ENCODE assay signal across 9 mouse cellular contexts in genomic region chr11:69684936-69685335, GRCm38 (mm10). TPM values are rescaled to one million over a fixed set of nuclear protein-coding genes. Genes with fewer than 3 reads are reported as not detected.
DNase-seq lines count a peak whose midpoint lies in the region; ATAC-seq and TF ChIP-seq lines count a peak whose summit lies in the region.
"Had no signal": no experiment of that assay in that cellular context is flagged by ENCODE, and none has a peak within 500 bp of the region (broad histone marks: within the 10 kb centered on the region; RNA-seq: fewer than 3 reads in every experiment).

No protein-coding gene starts in this region.

- no peaks in the 10 kb centered on the region for H3K36me3 ChIP-seq in heart, postnatal 0 days (replicated peaks; ENCODE audit: control insufficient read depth, insufficient read depth, low read length)
- no peaks in the 10 kb centered on the region for H3K36me3 ChIP-seq in lung, postnatal 0 days (ENCODE audit: insufficient read depth, low read length)
- H3K36me3 ChIP-seq in limb, embryonic 15.5 days: peaks cover 6% of the 10 kb centered on the region; the same call in 1 of the 2 replicates

- no peak overlapping the region for H3K4me3 ChIP-seq in heart, postnatal 0 days (ENCODE audit: low read depth, low read length)
- no peak overlapping the region for H3K4me3 ChIP-seq in lung, postnatal 0 days (ENCODE audit: low read depth, low read length)
- H3K4me3 ChIP-seq in limb, embryonic 15.5 days: no peak overlapping the region

- H3K27ac ChIP-seq in heart, postnatal 0 days (ENCODE audit: low read depth): peak overlapping the region; percentile 87
- peak overlapping the region; percentile 95 for H3K27ac ChIP-seq in lung, postnatal 0 days (ENCODE audit: low read length)
- peak overlapping the region; percentile 94 for H3K27ac ChIP-seq in limb, embryonic 15.5 days

- H3K4me2 ChIP-seq in heart, postnatal 0 days (ENCODE audit: low read depth, low read length): no peak overlapping the region
- H3K4me2 ChIP-seq in lung, postnatal 0 days (replicated peaks; ENCODE audit: low read depth, low read length): peak overlapping the region; percentile 51
- H3K4me2 ChIP-seq in limb, embryonic 15.5 days: no peak overlapping the region

- WGBS in heart, postnatal 0 days: 87% methylated on average over 6 of the region's 6 CpGs
- WGBS in lung, postnatal 0 days: 88% methylated on average over 6 of the region's 6 CpGs
- 83% methylated on average over 6 of the region's 6 CpGs for WGBS in limb, embryonic 15.5 days

- peak; percentile 26 to 50 for DNase-seq in cerebellum, adult 18-20 months
- no peak for DNase-seq in heart, postnatal 0 days (ENCODE audit: low spot score)
- DNase-seq in heart, postnatal 4 days: no peak
- DNase-seq in lung, postnatal 0 days (ENCODE audit: low spot score): no peak
- DNase-seq in lung, postnatal 14 days: no peak
- no peak for DNase-seq in T-cell, adult 2 months (ENCODE audit: low spot score)

- 0 out of 2 replicates have a peak overlapping the region, but pooled peaks have one; percentile 14 for H3K9ac ChIP-seq in heart, postnatal 0 days (replicated peaks; ENCODE audit: low read depth, low read length)
- no peak overlapping the region for H3K9ac ChIP-seq in lung, postnatal 0 days (replicated peaks; ENCODE audit: low read depth)
- no peak overlapping the region for H3K9ac ChIP-seq in limb, embryonic 15.5 days

- TF ChIP-seq CTCF in heart, postnatal 0 days (IDR thresholded peaks at IDR 0.05; ENCODE audit: low read depth): no peak
- no peak for TF ChIP-seq CTCF in lung, postnatal 0 days (IDR thresholded peaks at IDR 0.05)

- no peak for TF ChIP-seq EP300 in heart, postnatal 0 days (IDR thresholded peaks at IDR 0.05; ENCODE audit: low read depth)
- TF ChIP-seq EP300 in lung, postnatal 0 days (IDR thresholded peaks at IDR 0.05): no peak

- H3K27me3 ChIP-seq in heart, postnatal 0 days (ENCODE audit: control insufficient read depth, insufficient read depth, low read length): no peaks in the 10 kb centered on the region
- H3K27me3 ChIP-seq in lung, postnatal 0 days (replicated peaks; ENCODE audit: insufficient read depth, low read length): no peaks in the 10 kb centered on the region
- H3K27me3 ChIP-seq in limb, embryonic 15.5 days: no peaks in the 10 kb centered on the region

- H3K9me3 ChIP-seq in heart, postnatal 0 days (replicated peaks; ENCODE audit: control insufficient read depth, low read length): no peaks in the 10 kb centered on the region
- no peaks in the 10 kb centered on the region for H3K9me3 ChIP-seq in lung, postnatal 0 days (ENCODE audit: low read length)
- H3K9me3 ChIP-seq in limb, embryonic 15.5 days: no peaks in the 10 kb centered on the region

- H3K4me1 ChIP-seq in heart, postnatal 0 days (ENCODE audit: control insufficient read depth, insufficient read depth): peaks cover 28% of the 10 kb centered on the region
- peaks cover 41% of the 10 kb centered on the region for H3K4me1 ChIP-seq in lung, postnatal 0 days (ENCODE audit: insufficient read depth, low read depth, low read length)
- H3K4me1 ChIP-seq in limb, embryonic 15.5 days: peaks cover 62% of the 10 kb centered on the region

- ATAC-seq in cerebellum, adult (ENCODE audit: insufficient number of reproducible peaks, low FRiP score, low TSS enrichment): no peak
- ATAC-seq in heart, postnatal 0 days (ENCODE audit: insufficient read depth, low read depth): no peak
- no peak for ATAC-seq in lung, postnatal 0 days
- ATAC-seq in limb, embryonic 15.5 days (ENCODE audit: insufficient number of reproducible peaks, low FRiP score, low TSS enrichment, low read depth): no peak

RNA-seq across cellular contexts. Expression of gene Tnfsf13, which starts 0.6 kb away (rescaled TPM):
- total RNA-seq in heart, postnatal 0 days (2014; rRNA removed; ENCODE audit: low replicate concordance): 0.81 TPM in 1 of 2 replicates, not detected in the other
- 0.57 and 0.89 TPM in 2 replicates for polyA plus RNA-seq in heart, postnatal 0 days (2015; fragmentation: Nextera tagmentation; extraction: Ambion mirVana)
- total RNA-seq in heart, postnatal 4 days (2021): 1 to 10 TPM; 2.3 to 2.6 TPM
- polyA plus RNA-seq in lung, postnatal 0 days (2015; fragmentation: Nextera tagmentation; extraction: Ambion mirVana): 4.4 and 6.7 TPM in 2 replicates
- polyA plus RNA-seq in limb, embryonic 15.5 days (2015; fragmentation: Nextera tagmentation; extraction: Ambion mirVana): 0.73 and 0.87 TPM in 2 replicates

RNA-seq across cellular contexts. Expression of gene Senp3, which starts 3.1 kb away (rescaled TPM):
- 39.7 and 92.3 TPM in 2 replicates for total RNA-seq in heart, postnatal 0 days (2014; rRNA removed; ENCODE audit: low replicate concordance)
- 27.4 and 32.6 TPM in 2 replicates for polyA plus RNA-seq in heart, postnatal 0 days (2015; fragmentation: Nextera tagmentation; extraction: Ambion mirVana)
- 10 to 100 TPM; 58.0 to 61.3 TPM for total RNA-seq in heart, postnatal 4 days (2021)
- 36.0 and 37.8 TPM in 2 replicates for polyA plus RNA-seq in lung, postnatal 0 days (2015; fragmentation: Nextera tagmentation; extraction: Ambion mirVana)
- 87.5 and 87.9 TPM in 2 replicates for polyA plus RNA-seq in limb, embryonic 15.5 days (2015; fragmentation: Nextera tagmentation; extraction: Ambion mirVana)

RNA-seq across cellular contexts. Expression of gene Tnfsf12, which starts 10.7 kb away (rescaled TPM):
- total RNA-seq in heart, postnatal 0 days (2014; rRNA removed; ENCODE audit: low replicate concordance): 8.5 and 9.3 TPM in 2 replicates
- polyA plus RNA-seq in heart, postnatal 0 days (2015; fragmentation: Nextera tagmentation; extraction: Ambion mirVana): 5.3 and 5.5 TPM in 2 replicates
- total RNA-seq in heart, postnatal 4 days (2021): 10 to 100 TPM; 13.7 to 16.4 TPM
- polyA plus RNA-seq in lung, postnatal 0 days (2015; fragmentation: Nextera tagmentation; extraction: Ambion mirVana): 12.0 and 13.6 TPM in 2 replicates
- 10.8 and 12.9 TPM in 2 replicates for polyA plus RNA-seq in limb, embryonic 15.5 days (2015; fragmentation: Nextera tagmentation; extraction: Ambion mirVana)
- total RNA-seq: common myeloid progenitor, adult 5-6 weeks had no signal

RNA-seq across cellular contexts. Expression of gene Tnfsfm13, which starts 11.0 kb away (rescaled TPM):
- total RNA-seq in heart, postnatal 0 days (2014; rRNA removed; ENCODE audit: low replicate concordance): 0.65 and 1.8 TPM in 2 replicates
- 2.8 and 3.0 TPM in 2 replicates for polyA plus RNA-seq in heart, postnatal 0 days (2015; fragmentation: Nextera tagmentation; extraction: Ambion mirVana)
- total RNA-seq in heart, postnatal 4 days (2021): 1 to 10 TPM; 1.9 to 3.0 TPM
- 11.9 and 13.1 TPM in 2 replicates for polyA plus RNA-seq in lung, postnatal 0 days (2015; fragmentation: Nextera tagmentation; extraction: Ambion mirVana)
- 4.8 and 5.7 TPM in 2 replicates for polyA plus RNA-seq in limb, embryonic 15.5 days (2015; fragmentation: Nextera tagmentation; extraction: Ambion mirVana)

RNA-seq across cellular contexts. Expression of gene Eif4a1, which starts 12.7 kb away (rescaled TPM):
- 573 and 656 TPM in 2 replicates for total RNA-seq in heart, postnatal 0 days (2014; rRNA removed; ENCODE audit: low replicate concordance)
- 261 and 289 TPM in 2 replicates for polyA plus RNA-seq in heart, postnatal 0 days (2015; fragmentation: Nextera tagmentation; extraction: Ambion mirVana)
- 100 to 1,000 TPM; 535 to 537 TPM for total RNA-seq in heart, postnatal 4 days (2021)
- 283 and 286 TPM in 2 replicates for polyA plus RNA-seq in lung, postnatal 0 days (2015; fragmentation: Nextera tagmentation; extraction: Ambion mirVana)
- 443 and 469 TPM in 2 replicates for polyA plus RNA-seq in limb, embryonic 15.5 days (2015; fragmentation: Nextera tagmentation; extraction: Ambion mirVana)

Comparison
In these comparisons a context has a peak if more than half of its experiments do, and no peak if none do; other contexts are left out.
1. DNase-seq: peak in cerebellum, adult 18-20 months (2 of 2); none in heart, postnatal 0 days (single experiment), heart, postnatal 4 days (single experiment), lung, postnatal 0 days (single experiment), lung, postnatal 14 days (single experiment) and T-cell, adult 2 months (single experiment).
2. Peak in every context shown above with its lines, with median percentiles within 50 percentile points of each other: H3K27ac ChIP-seq.